Mouse (Mus musculus) intestine, embryonic 14.5 days (tissue): ENCODE results near the gene Twist2. TPM values are rescaled to one million over a fixed set of nuclear protein-coding genes. Genes with fewer than 3 reads are reported as not detected.

Source experiments
- ATAC-seq: fragments of 200-750 bp; cut with Nextera tagmentation; replicated peaks from 2 replicates; pipeline ENCODE4 v1.8.0; 2017; ENCODE audit warnings: low read depth, moderate number of reproducible peaks, moderate TSS enrichment, moderate library complexity; ENCODE audit not compliant: low FRiP score, low TSS enrichment
- DNase-seq: peaks from one replicate; pipeline ENCODE4 v3.0.0-alpha.2; 2018; ENCODE audit warnings: low spot score
- H3K27ac ChIP-seq: fragments of 300-500 bp; sonication (generic); 2 replicates; pipeline ENCODE4 v1.5.1; 2014; ENCODE audit warnings: low read depth, mild to moderate bottlenecking, control low read depth
- H3K27me3 ChIP-seq: fragments of 300-500 bp; sonication (generic); replicated peaks from 2 replicates; pipeline ENCODE4 v1.6.1; 2014; ENCODE audit warnings: low read length, control low read depth; ENCODE audit not compliant: control insufficient read depth, insufficient read depth
- H3K36me3 ChIP-seq: fragments of 300-500 bp; sonication (generic); 2 replicates; pipeline ENCODE4 v1.6.1; 2014; ENCODE audit warnings: low read length, control low read depth; ENCODE audit not compliant: control insufficient read depth, insufficient read depth
- H3K4me1 ChIP-seq: fragments of 300-500 bp; sonication (generic); replicated peaks from 2 replicates; pipeline ENCODE4 v1.6.1; 2014; ENCODE audit warnings: low read length, control low read depth, mixed read lengths; ENCODE audit not compliant: control insufficient read depth, insufficient read depth
- H3K4me2 ChIP-seq: fragments of 300-500 bp; sonication (generic); 2 replicates; pipeline ENCODE4 v1.6.1; 2014; ENCODE audit warnings: low read length
- H3K4me3 ChIP-seq: fragments of 300-500 bp; sonication (generic); 2 replicates; pipeline ENCODE4 v1.5.1; 2014; ENCODE audit warnings: low read depth, low read length, control low read depth, mixed read lengths
- H3K9ac ChIP-seq: fragments of 300-500 bp; sonication (generic); 2 replicates; pipeline ENCODE4 v1.6.1; 2014; ENCODE audit warnings: mild to moderate bottlenecking, low read length
- H3K9me3 ChIP-seq: fragments of 300-500 bp; sonication (generic); 2 replicates; pipeline ENCODE4 v1.6.1; 2016; ENCODE audit warnings: low read length, control low read depth; ENCODE audit not compliant: control insufficient read depth
- WGBS: fragments of 180-500 bp; shearing (Covaris S2); extraction: QIAGEN DNeasy Blood & Tissue Kit; methylation state at CpG from one replicate; pipeline ENCODE4 v1.1.7; 2014; 5-methylcytosine and 5-hydroxymethylcytosine counted together
- polyA plus RNA-seq: library from polyadenylated mRNA; unstranded; fragments of >200 nt; fragmentation: Nextera tagmentation; extraction: Ambion mirVana; gene quantifications from 2 replicates; pipeline ENCODE4 v1.2.1, GENCODE M21; 2014

Gene Twist2
- polyA plus RNA-seq, 1 experiment from 2014 or later: 7.1 TPM

DNA sequence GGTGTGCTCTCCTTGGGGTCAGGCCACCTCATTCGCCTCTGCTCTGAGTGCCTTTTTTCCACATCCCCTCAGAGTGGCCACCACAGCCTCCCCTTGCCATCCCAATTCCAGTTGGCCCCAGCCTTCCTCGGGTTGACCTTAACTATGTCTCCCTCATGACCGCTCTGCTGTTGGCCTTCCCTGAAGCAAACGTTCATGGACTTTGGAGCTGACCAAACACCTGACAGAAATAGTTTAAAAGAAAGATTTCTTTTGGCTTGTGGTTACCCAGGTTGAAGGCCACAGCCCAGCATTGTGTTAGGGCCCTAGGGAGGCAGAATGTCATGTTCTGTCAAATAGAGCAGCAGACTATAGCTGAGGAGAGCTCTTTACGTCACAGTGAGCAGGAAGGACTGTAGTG is 93.0 kb downstream of the Twist2 start:
- no peaks in the 10 kb centered on the region for H3K9me3 ChIP-seq
- no peak overlapping the region for H3K9ac ChIP-seq
- H3K4me3 ChIP-seq: no peak overlapping the region
- no peaks in the 10 kb centered on the region for H3K36me3 ChIP-seq
- DNase-seq: no peak
- ATAC-seq: no peak
- H3K4me1 ChIP-seq: no peaks in the 10 kb centered on the region
- no peak overlapping the region for H3K27ac ChIP-seq
- H3K4me2 ChIP-seq: no peak overlapping the region
- WGBS: 73% methylated on average over 5 of the region's 5 CpGs
- no peaks in the 10 kb centered on the region for H3K27me3 ChIP-seq

DNA sequence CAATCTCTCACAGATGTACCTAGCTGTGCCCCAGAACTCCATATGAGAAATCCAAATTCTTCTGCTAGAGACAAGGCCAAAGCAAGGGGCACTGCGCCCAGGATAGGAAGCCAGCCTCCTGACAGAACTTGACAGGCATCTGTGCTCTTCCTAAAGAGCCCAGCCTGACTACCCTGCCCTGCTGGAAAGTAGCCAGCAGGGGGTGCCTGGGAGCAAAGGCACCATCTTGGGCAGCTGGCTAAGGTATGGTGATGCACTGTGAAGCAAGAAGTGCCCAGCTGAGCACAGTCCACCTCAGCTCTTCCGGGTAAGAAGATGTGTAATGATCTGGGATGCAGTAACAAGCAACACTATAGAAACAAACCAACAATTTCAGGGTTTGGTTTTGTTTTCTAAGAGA is 95.8 kb downstream of the Twist2 start:
- H3K4me1 ChIP-seq: no peaks in the 10 kb centered on the region

More for the DNA sequence above, 95.8 kb downstream of the Twist2 start:
- Histone ChIP-seq H3K36me3 (no peaks in the 10 kb centered on the region), H3K4me2 (no peak overlapping the region), H3K9me3 (no peaks in the 10 kb centered on the region), H3K27me3 (no peaks in the 10 kb centered on the region), H3K27ac (no peak overlapping the region), H3K9ac (no peak overlapping the region), H3K4me3 (no peak overlapping the region)
- ATAC-seq (no peak), DNase-seq (no peak)
- 91% methylated on average over 2 of the region's 2 CpGs for WGBS
